Mouse (Mus musculus): ENCODE measurements around the gene Tnnt1.

- TF ChIP-seq GATA1 (IDR thresholded peaks at IDR 0.05; ENCODE audit: low read length), result no peak
- no peak for TF ChIP-seq TAL1 (IDR thresholded peaks at IDR 0.05; ENCODE audit: low read length)
Observed at GRCm38 (mm10) chr7:4562660-4563059, 46.5 kb upstream of the Tnnt1 start.
